Mouse (Mus musculus) thymus, postnatal 25 days (tissue): Measurements from ENCODE around the gene Dnm1.
A peak's percentile ranks its signal among the peaks of the same experiment; 100 is the strongest.

Source experiments
- DNase-seq: peaks from one replicate; pipeline ENCODE4 v3.0.0; 2022

Gene Dnm1

GRCm38 (mm10) chr2:32360741-32361140, 7.6 kb upstream of the Dnm1 start:
- DNase-seq: peak; percentile 59

GRCm38 (mm10) chr2:32358381-32358780, 5.2 kb upstream of the Dnm1 start:
- no peak for DNase-seq

GRCm38 (mm10) chr2:32357710-32358109, 4.6 kb upstream of the Dnm1 start:
- no peak for DNase-seq

GRCm38 (mm10) chr2:32356216-32356615, 3.1 kb upstream of the Dnm1 start:
- no peak for DNase-seq

- DNase-seq: no peak
Measured at GRCm38 (mm10) chr2:32354336-32354895, 1.3 kb upstream of the Dnm1 start.

GRCm38 (mm10) chr2:32353836-32354235, 698 bp upstream of the Dnm1 start:
- no peak for DNase-seq

GRCm38 (mm10) chr2:32352151-32353006, 759 bp downstream of the Dnm1 start, which contains the start of gene Ciz1:
TSS of gene Ciz1 (plus strand) at chr2:32352327.
- peak; percentile 41 for DNase-seq

- no peak for DNase-seq
Measured at GRCm38 (mm10) chr2:32351471-32351961, 1.6 kb downstream of the Dnm1 start.

- DNase-seq: no peak
Measured at GRCm38 (mm10) chr2:32350471-32351051, 2.6 kb downstream of the Dnm1 start.

- no peak for DNase-seq
Measured at GRCm38 (mm10) chr2:32349625-32350255, 3.4 kb downstream of the Dnm1 start.

- no peak for DNase-seq
Measured at GRCm38 (mm10) chr2:32348311-32348710, 4.8 kb downstream of the Dnm1 start.

GRCm38 (mm10) chr2:32347019-32347418, 6.1 kb downstream of the Dnm1 start:
- DNase-seq: no peak

GRCm38 (mm10) chr2:32344598-32345321, 8.4 kb downstream of the Dnm1 start:
- DNase-seq: no peak

GRCm38 (mm10) chr2:32344056-32344455, 9.1 kb downstream of the Dnm1 start:
- DNase-seq: no peak

- DNase-seq: no peak
Measured at GRCm38 (mm10) chr2:32343351-32343671, 9.8 kb downstream of the Dnm1 start.

GRCm38 (mm10) chr2:32342539-32343350, 10.4 kb downstream of the Dnm1 start:
- no peak for DNase-seq

- no peak for DNase-seq
Measured at GRCm38 (mm10) chr2:32342039-32342438, 11.1 kb downstream of the Dnm1 start.

- DNase-seq: no peak
Measured at GRCm38 (mm10) chr2:32341634-32341939, 11.6 kb downstream of the Dnm1 start.

- DNase-seq: no peak
Measured at GRCm38 (mm10) chr2:32340836-32341633, 12.1 kb downstream of the Dnm1 start.

- no peak for DNase-seq
Measured at GRCm38 (mm10) chr2:32339912-32340642, 13.1 kb downstream of the Dnm1 start.

GRCm38 (mm10) chr2:32335888-32336287, 17.2 kb downstream of the Dnm1 start:
- no peak for DNase-seq
